Mouse (Mus musculus): ENCODE measurements around the gene Rslcan18. TPM values are rescaled to one million over a fixed set of nuclear protein-coding genes. Genes with fewer than 3 reads are reported as not detected.

Rslcan18 gene
- polyA plus RNA-seq, 1 experiment from 2014 or later, result 0.10 TPM

- no peaks in the 10 kb centered on the region for H3K27me3 ChIP-seq (replicated peaks; ENCODE audit: control insufficient read depth, insufficient read depth, low read length)
- H3K4me3 ChIP-seq (replicated peaks; ENCODE audit: low read length), result peak within 1 kb of the TSS; percentile 86
- H3K9ac ChIP-seq (replicated peaks; ENCODE audit: low read depth, low read length), result peak within 1 kb of the TSS; percentile 60
- peak; percentile 94 for ATAC-seq
- peak within 1 kb of the TSS; percentile 80 for H3K27ac ChIP-seq (ENCODE audit: low read length)
- peak within 1 kb of the TSS; percentile 77 for H3K4me2 ChIP-seq (ENCODE audit: low read length)
- H3K36me3 ChIP-seq (ENCODE audit: control insufficient read depth, insufficient read depth), result no peaks in the 10 kb centered on the region
- H3K9me3 ChIP-seq (ENCODE audit: control insufficient read depth, low read length), result peaks cover 5% of the 10 kb centered on the region; the same call in 1 of the 2 replicates
- peaks cover 6% of the 10 kb centered on the region for H3K4me1 ChIP-seq (replicated peaks; ENCODE audit: control insufficient read depth, insufficient read depth, low read length)
- under 1% methylated on average over 27 of the region's 27 CpGs for WGBS
Observed at GRCm38 (mm10) chr13:67060786-67061358, 55.2 kb downstream of the Rslcan18 start, which contains the start of gene Zfp712. Zfp712 (minus strand) TSS chr13:67061170.

GRCm38 (mm10) chr13:67060161-67060785 lies 55.8 kb downstream of the Rslcan18 start:
- peaks cover 5% of the 10 kb centered on the region; the same call in 1 of the 2 replicates for H3K9me3 ChIP-seq (ENCODE audit: control insufficient read depth, low read length)
- ATAC-seq, result peak; percentile 1
- 4% methylated on average over 12 of the region's 12 CpGs for WGBS
- peaks cover 6% of the 10 kb centered on the region for H3K4me1 ChIP-seq (replicated peaks; ENCODE audit: control insufficient read depth, insufficient read depth, low read length)
- no peaks in the 10 kb centered on the region for H3K27me3 ChIP-seq (replicated peaks; ENCODE audit: control insufficient read depth, insufficient read depth, low read length)
- H3K27ac ChIP-seq (ENCODE audit: low read length), result no peak overlapping the region
- peak overlapping the region; percentile 86 for H3K4me3 ChIP-seq (replicated peaks; ENCODE audit: low read length)
- peak overlapping the region; percentile 77 for H3K4me2 ChIP-seq (ENCODE audit: low read length)
- no peaks in the 10 kb centered on the region for H3K36me3 ChIP-seq (ENCODE audit: control insufficient read depth, insufficient read depth)
- peak overlapping the region; percentile 60 for H3K9ac ChIP-seq (replicated peaks; ENCODE audit: low read depth, low read length)

Other genes with a start within 250 kb of the Rslcan18 start
- gene Gm10767, start 211.3 kb downstream of the Rslcan18 start, polyA plus RNA-seq (2015; fragmentation: Nextera tagmentation; extraction: Ambion mirVana), result 2.7 and 3.6 TPM in 2 replicates
- gene Zfp712, start 55.1 kb downstream of the Rslcan18 start, polyA plus RNA-seq (2015; fragmentation: Nextera tagmentation; extraction: Ambion mirVana), result 9.7 and 9.8 TPM in 2 replicates
- gene Zfp708, start 18.3 kb downstream of the Rslcan18 start, polyA plus RNA-seq (2015; fragmentation: Nextera tagmentation; extraction: Ambion mirVana), result 13.3 and 14.1 TPM in 2 replicates
- gene Gm28557, start 7.7 kb downstream of the Rslcan18 start, polyA plus RNA-seq (2015; fragmentation: Nextera tagmentation; extraction: Ambion mirVana), result 0.88 and 2.1 TPM in 2 replicates
- 4.6 and 4.8 TPM in 2 replicates for gene Zfp759, start 5.4 kb upstream of the Rslcan18 start, polyA plus RNA-seq (2015; fragmentation: Nextera tagmentation; extraction: Ambion mirVana)
- 8.6 and 9.4 TPM in 2 replicates for gene Rsl1, start 56.9 kb upstream of the Rslcan18 start, polyA plus RNA-seq (2015; fragmentation: Nextera tagmentation; extraction: Ambion mirVana)
- gene Zfp455, start 78.2 kb upstream of the Rslcan18 start, polyA plus RNA-seq (2015; fragmentation: Nextera tagmentation; extraction: Ambion mirVana), result 3.3 TPM in 2 replicates
- 5.8 and 6.4 TPM in 2 replicates for gene Zfp458, start 162.2 kb upstream of the Rslcan18 start, polyA plus RNA-seq (2015; fragmentation: Nextera tagmentation; extraction: Ambion mirVana)
- gene Zfp457, start 190.2 kb upstream of the Rslcan18 start, polyA plus RNA-seq (2015; fragmentation: Nextera tagmentation; extraction: Ambion mirVana), result 0.86 and 1.9 TPM in 2 replicates
- 1.7 and 2.1 TPM in 2 replicates for gene Zfp595, start 216.3 kb upstream of the Rslcan18 start, polyA plus RNA-seq (2015; fragmentation: Nextera tagmentation; extraction: Ambion mirVana)
- gene Gm28044, start 244.3 kb upstream of the Rslcan18 start, polyA plus RNA-seq (2015; fragmentation: Nextera tagmentation; extraction: Ambion mirVana), result not detected in 2 replicates
- 0.62 and 0.68 TPM in 2 replicates for gene Zfp953, start 244.3 kb upstream of the Rslcan18 start, polyA plus RNA-seq (2015; fragmentation: Nextera tagmentation; extraction: Ambion mirVana)